Mouse (Mus musculus): ENCODE measurements around the gene Ppp1r15b.

Gene Ppp1r15b

DNA sequence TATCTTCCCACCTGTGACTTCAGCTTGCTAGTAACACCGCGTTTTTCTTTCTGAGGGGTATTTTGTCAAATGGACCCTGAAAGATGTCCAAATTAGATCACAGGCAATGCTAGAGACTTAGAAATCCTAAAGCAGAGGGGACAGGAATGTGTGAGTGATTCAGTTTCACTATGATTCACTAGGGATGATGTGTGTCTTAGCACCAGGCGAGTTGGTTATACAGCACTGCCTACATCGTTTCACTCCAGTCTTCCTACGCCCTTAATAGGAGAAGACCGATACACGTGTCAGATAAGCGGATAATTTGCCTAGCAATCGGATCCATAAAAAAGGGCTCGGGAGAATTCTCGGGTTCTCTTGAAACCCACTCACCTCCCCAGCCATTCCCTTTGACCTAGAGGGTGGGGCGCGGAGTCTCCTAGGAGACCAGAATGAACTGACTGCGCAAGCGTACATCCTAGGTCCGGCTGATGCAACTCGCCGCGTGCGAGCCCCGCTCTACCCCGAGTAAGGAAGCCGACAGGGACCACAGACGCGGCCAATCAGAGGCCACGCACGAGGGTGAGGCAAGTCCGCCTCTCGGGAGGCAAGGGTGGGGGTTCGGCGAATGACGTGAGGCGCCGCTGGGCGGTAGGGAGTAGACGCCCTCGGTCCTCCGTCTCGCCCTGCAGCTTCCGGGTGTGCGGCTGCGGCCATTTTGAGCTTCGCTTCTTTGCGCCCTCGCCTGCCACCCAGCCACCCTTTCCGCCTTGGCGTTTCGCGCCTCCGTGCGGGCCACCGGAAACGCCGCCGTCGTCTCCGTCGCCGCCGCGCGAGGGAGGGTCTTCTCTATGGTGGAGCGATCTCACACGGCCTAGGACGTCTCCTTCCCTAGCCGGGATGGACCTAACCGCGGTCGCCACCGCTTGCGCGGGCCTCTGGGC is at the start of gene Ppp1r15b:
Ppp1r15b (plus strand) TSS at position 506 of the 923 bp plus-strand sequence.
- DNase-seq (ENCODE audit: extremely low read depth, low read depth), result peak; percentile 96

GRCm38 (mm10) chr1:133083003-133083546 is 47.9 kb upstream of the Ppp1r15b start:
- no peak for DNase-seq (ENCODE audit: extremely low read depth, low read depth)

DNA sequence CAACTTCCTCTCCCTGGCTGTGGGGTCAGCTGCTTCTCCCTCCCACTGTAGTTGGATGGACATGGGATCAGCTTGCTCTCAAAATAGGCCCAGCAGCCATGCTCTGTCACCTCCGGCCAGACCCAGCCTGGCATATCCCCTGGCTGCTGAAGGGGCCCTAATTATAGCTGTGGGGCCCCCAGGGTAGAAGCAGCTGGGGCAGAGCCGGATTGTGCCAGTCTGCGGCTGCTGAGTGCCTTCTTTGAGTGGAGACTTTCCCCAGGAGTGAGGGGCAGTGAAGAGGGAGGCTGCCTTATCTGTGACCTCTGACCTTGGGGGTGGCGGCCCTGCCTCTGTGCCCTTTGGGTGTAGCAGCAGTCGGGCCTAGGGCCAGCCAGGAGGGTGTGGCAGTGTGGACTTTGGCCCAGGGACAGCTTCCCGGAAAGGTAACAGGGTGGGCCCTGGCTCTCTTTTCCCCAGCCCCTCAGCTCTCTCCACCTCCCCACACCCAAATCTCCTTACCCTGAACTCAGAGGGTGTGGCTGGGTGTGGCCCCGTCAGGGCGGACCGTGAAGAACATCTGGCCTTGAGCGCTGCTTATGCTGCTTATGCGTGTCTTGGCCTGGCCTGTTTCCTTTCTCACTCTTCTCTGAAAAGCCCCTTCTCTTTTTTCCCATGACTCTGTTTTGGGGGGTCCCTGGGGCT is 46.9 kb upstream of the Ppp1r15b start:
- DNase-seq (ENCODE audit: extremely low read depth, low read depth), result no peak

GRCm38 (mm10) chr1:133084708-133085416 is 46.1 kb upstream of the Ppp1r15b start:
- no peak for DNase-seq (ENCODE audit: extremely low read depth, low read depth)

DNA sequence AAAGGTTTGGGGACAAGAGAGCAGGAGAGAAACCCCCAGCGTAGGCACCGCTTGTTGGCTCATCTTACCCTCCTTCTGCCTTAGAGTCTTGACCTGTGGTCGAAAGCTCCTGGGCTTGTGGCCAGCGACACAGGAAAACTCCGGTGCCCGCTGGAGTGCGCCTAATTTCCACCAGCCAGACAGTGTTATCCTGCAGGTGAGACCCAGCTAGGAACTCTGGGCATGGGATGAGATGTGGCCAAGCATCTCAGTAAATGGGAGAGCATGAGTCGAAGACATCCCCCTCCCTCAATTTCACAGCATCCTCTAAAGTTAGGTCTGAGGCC is 45.6 kb upstream of the Ppp1r15b start:
- DNase-seq (ENCODE audit: extremely low read depth, low read depth), result no peak

- no peak for DNase-seq (ENCODE audit: extremely low read depth, low read depth)
Observed at GRCm38 (mm10) chr1:133086804-133087203, 44.1 kb upstream of the Ppp1r15b start.

GRCm38 (mm10) chr1:133087206-133087905 is 43.6 kb upstream of the Ppp1r15b start:
- no peak for DNase-seq (ENCODE audit: extremely low read depth, low read depth)

- no peak for DNase-seq (ENCODE audit: extremely low read depth, low read depth)
Observed at GRCm38 (mm10) chr1:133088196-133088595, 42.7 kb upstream of the Ppp1r15b start.

DNA sequence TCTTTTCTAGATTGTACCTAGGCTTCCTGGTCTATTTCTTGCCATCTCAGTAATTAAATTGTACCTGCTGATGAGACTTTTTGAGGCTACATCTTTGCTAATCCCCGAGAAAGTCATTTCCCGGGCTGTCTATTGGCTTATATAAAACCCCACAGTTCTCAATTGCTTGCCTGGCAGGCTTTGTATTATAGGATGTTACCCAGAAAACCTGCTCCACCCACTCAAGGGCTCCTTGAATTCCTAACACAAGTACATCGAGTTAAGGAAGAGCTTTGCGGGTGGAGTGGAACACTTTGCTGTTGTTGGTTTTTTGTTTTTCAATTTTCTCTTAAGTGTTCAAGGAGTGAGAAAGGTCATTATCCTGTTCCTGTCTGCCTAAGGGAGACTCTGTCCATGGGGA is 41.5 kb upstream of the Ppp1r15b start:
- DNase-seq (ENCODE audit: extremely low read depth, low read depth), result no peak

DNA sequence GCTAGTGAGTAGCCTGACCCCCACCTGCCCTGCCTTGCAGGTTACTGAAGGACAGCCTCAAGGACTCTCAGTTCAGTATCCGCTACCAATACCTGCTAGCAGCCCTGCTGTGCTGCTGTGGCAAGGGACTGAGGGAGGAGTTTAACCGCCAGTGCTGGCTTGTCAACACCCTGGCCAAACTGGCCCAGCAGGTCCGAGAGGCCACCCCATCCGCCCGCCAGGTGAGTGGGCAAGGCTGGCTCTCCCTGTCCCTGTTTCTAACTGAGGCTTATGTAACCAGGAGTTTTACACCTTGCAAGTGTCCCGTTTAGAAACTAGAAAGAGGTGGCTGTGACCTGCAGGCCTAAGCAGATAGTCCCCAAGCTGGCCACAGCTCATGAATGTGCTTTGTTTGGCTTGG is 40.3 kb upstream of the Ppp1r15b start:
- no peak for DNase-seq (ENCODE audit: extremely low read depth, low read depth)

DNA sequence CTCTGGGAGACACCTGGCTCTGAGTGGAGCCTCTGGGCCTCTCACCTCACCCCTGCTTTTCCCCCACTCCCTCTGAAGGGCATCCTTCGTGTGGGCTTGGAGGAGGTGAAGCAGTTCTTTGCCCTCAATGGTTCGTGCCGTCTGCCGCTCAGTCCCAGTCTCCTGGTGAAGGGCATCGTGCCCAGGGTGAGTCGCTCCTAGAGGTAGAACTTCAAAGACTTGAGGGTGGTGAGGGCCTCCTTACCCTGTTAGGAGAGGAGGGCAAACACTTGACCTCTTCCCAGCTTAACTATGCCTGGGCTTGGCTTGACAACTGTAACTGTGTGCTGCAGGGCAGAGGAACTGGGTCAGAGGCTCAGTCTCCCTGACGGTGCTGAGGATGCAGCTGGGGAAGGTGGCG is 39.5 kb upstream of the Ppp1r15b start:
- DNase-seq (ENCODE audit: extremely low read depth, low read depth), result no peak

DNA sequence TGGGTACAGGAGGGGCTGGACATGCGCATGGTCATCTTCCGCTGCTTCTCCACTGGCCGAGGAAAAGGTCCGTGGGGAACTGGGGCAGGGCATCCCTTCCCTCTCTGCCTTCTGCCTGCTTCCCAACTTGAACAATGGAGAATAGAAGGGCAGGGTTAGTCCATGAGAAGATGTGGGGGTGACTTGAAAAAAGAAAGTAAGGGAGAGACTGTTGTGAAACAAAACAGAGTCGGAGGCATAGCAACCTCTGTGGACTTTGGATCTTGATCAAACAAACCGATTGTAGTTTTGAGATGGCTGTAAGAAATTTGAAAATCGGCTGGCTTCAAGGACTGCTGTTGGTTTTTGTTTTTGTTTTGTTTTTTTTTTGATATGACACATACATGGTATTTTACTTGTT is 37.2 kb upstream of the Ppp1r15b start:
- DNase-seq (ENCODE audit: extremely low read depth, low read depth), result no peak

DNA sequence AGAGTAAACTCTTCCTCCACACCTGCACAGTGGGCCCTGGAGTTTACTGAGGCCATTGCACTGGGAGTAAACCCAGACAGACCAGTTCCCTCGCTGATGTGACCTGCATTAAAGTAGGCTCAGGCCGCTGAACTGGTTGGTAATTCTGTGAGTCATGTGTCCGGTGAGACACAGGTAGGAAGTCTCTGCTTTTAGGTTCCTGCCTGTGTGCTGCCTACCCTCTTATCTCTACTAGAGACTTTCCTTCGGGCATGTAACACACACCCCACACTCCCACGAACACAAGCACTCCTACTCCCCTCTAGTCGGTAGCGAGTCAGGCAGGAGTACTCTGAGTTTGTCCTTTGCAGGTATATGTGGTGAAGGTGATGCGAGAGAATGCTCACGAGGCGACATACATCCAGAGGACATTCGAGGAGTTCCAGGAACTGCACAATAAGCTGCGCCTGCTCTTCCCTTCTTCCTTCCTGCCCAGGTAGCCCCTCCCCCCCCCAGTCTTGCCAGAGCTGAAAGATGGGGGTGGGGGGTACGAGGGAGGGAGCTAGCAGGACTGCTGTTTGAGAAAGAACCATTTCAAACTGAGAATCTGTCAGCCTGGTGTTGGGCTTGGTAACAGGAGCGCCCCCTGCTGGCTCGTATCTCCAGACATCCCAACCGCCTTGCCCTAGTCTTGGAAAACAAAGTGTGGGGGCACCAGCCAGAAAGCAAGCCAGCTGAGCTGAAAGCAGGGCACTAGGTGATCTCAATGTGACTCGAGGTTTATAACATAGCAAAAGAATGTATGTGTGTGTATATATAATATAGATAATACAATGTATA is 29.8 kb upstream of the Ppp1r15b start:
- peak; percentile 39 for DNase-seq (ENCODE audit: extremely low read depth, low read depth)

GRCm38 (mm10) chr1:133102108-133102507 is 28.8 kb upstream of the Ppp1r15b start:
- DNase-seq (ENCODE audit: extremely low read depth, low read depth), result no peak

GRCm38 (mm10) chr1:133103315-133103714 is 27.6 kb upstream of the Ppp1r15b start:
- DNase-seq (ENCODE audit: extremely low read depth, low read depth), result no peak

- DNase-seq (ENCODE audit: extremely low read depth, low read depth), result no peak
Observed at GRCm38 (mm10) chr1:133103871-133104270, 27.1 kb upstream of the Ppp1r15b start.

DNA sequence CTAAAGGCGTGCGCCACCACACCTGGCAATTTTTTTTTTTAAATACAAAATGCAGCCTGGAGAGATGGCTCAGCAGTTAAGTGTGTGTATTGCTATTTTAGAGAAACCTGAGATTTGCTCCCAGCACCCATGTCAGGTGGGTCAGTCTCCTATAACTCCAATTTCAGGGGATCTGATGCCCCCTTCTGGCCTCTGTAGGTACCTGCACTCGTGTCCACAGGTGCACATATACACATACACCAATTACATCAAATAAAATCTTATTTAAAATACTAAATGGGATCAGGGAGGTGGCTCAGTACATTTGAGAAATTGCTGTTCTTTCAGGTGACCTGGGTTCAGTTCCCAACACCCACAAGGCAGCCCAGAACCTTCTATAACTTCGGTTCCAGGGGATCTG is 14.8 kb upstream of the Ppp1r15b start:
- no peak for DNase-seq (ENCODE audit: extremely low read depth, low read depth)

- DNase-seq (ENCODE audit: extremely low read depth, low read depth), result peak; percentile 88
Observed at GRCm38 (mm10) chr1:133118127-133118526, 12.8 kb upstream of the Ppp1r15b start.

DNA sequence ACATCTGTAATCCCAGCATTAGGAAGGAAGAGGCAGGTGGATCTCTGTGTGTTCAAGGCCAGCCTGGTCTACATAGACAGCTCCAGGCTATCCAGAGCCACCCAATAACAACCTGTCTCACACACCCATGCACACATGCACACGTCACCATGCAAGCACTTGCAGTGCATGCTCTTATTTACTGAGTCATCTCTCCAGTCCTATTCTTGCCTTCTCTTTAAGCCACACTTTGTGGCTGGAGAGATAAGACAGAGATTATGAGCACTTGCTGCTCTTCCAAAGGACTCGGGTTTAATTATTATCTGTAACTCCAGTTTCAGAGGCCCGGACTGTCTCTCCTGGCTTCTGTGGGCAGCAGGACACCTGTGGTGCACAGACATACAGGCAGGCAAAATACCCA is 12.1 kb upstream of the Ppp1r15b start:
- DNase-seq (ENCODE audit: extremely low read depth, low read depth), result no peak

Measured in MEL-GATA-1-ER (cell line).